ENCODE assay signal across 18 mouse cellular contexts in genomic region chr13:57191195-57191594, GRCm38 (mm10).
A peak's percentile ranks its signal among the peaks of the same experiment; 100 is the strongest.
DNase-seq lines count a peak whose midpoint lies in the region; ATAC-seq and TF ChIP-seq lines count a peak whose summit lies in the region.
"Had no signal": no experiment of that assay in that cellular context is flagged by ENCODE, and none has a peak within 500 bp of the region (broad histone marks: within the 10 kb centered on the region; RNA-seq: fewer than 3 reads in every experiment).

No protein-coding gene starts in this region.

- TF ChIP-seq CTCF in brain, embryonic 14.5 days (IDR thresholded peaks at IDR 0.05; ENCODE audit: borderline replicate concordance, extremely low read depth, insufficient read depth, insufficient read length): no peak

- no peak overlapping the region for H3K27ac ChIP-seq in forebrain, embryonic 14.5 days (ENCODE audit: low read depth, low read length)
- no peak overlapping the region for H3K27ac ChIP-seq in forebrain, embryonic 12.5 days
- H3K27ac ChIP-seq: kidney, postnatal 0 days had no signal

- H3K9ac ChIP-seq in forebrain, embryonic 14.5 days (ENCODE audit: low read length): no peak overlapping the region
- H3K9ac ChIP-seq in forebrain, embryonic 12.5 days: no peak overlapping the region

- no peak for TF ChIP-seq POLR2A in brain, embryonic 14.5 days (IDR thresholded peaks at IDR 0.05; ENCODE audit: borderline replicate concordance, extremely low read depth, insufficient read depth, insufficient read length, poor library complexity, severe bottlenecking)

- peak; percentile 18 for DNase-seq in forebrain, embryonic 14.5 days (ENCODE audit: low spot score)
- peak; percentile 4 to 12 for DNase-seq in left cerebral cortex, postnatal 25 days (ENCODE audit: low spot score in 2 of 2)
- DNase-seq in left cerebral cortex, adult 18-20 months (ENCODE audit: low spot score in 2 of 2): no peak
- DNase-seq in brain, embryonic 14.5 days (ENCODE audit: low read depth): peak; percentile 28
- DNase-seq in layer of hippocampus, adult 8-10 months (ENCODE audit: low spot score in 2 of 2): peak; percentile 18 to 35
- no peak for DNase-seq in gastrocnemius, adult 18-20 months (ENCODE audit: low spot score)
- DNase-seq: gastrocnemius, postnatal 10 days; heart, adult 18-20 months; heart, postnatal 36 days; kidney, adult 11 months; lung, adult 18-20 months; lung, postnatal 14 days; retina, postnatal 1 day; thymus, postnatal 25 days had no signal

- H3K9me3 ChIP-seq in forebrain, embryonic 14.5 days (replicated peaks; ENCODE audit: control insufficient read depth, low read length): no peaks in the 10 kb centered on the region
- no peaks in the 10 kb centered on the region for H3K9me3 ChIP-seq in forebrain, embryonic 12.5 days

- H3K4me3 ChIP-seq in forebrain, embryonic 14.5 days (ENCODE audit: low read depth, low read length): no peak overlapping the region
- H3K4me3 ChIP-seq in forebrain, embryonic 12.5 days (replicated peaks): no peak overlapping the region
- H3K4me3 ChIP-seq: megakaryocyte, embryonic 14.5 days had no signal

- H3K27me3 ChIP-seq in forebrain, embryonic 14.5 days (replicated peaks; ENCODE audit: control insufficient read depth, insufficient read depth, low read length): no peaks in the 10 kb centered on the region
- H3K27me3 ChIP-seq in forebrain, embryonic 12.5 days: no peaks in the 10 kb centered on the region
- H3K27me3 ChIP-seq: megakaryocyte, embryonic 14.5 days had no signal

- H3K36me3 ChIP-seq in forebrain, embryonic 14.5 days (ENCODE audit: control insufficient read depth, insufficient read depth, low read length): no peaks in the 10 kb centered on the region
- H3K36me3 ChIP-seq in forebrain, embryonic 12.5 days (replicated peaks): no peaks in the 10 kb centered on the region

- H3K4me1 ChIP-seq in forebrain, embryonic 14.5 days (ENCODE audit: control insufficient read depth, insufficient read depth, low read length): no peaks in the 10 kb centered on the region
- peaks cover 7% of the 10 kb centered on the region; the same call in 1 of the 2 replicates for H3K4me1 ChIP-seq in forebrain, embryonic 12.5 days
- H3K4me1 ChIP-seq: megakaryocyte, embryonic 14.5 days had no signal

- H3K4me2 ChIP-seq in forebrain, embryonic 14.5 days (ENCODE audit: low read length): no peak overlapping the region
- H3K4me2 ChIP-seq in forebrain, embryonic 12.5 days: no peak overlapping the region
- H3K4me2 ChIP-seq: liver, embryonic 11.5 days had no signal

- intact Hi-C loops in left cerebral cortex, postnatal 25 days (cut with DNase I): no loop called here

- no peak for ATAC-seq in forebrain, embryonic 14.5 days
- ATAC-seq in forebrain, embryonic 12.5 days (ENCODE audit: low FRiP score): no peak

- WGBS in forebrain, embryonic 14.5 days: 70% methylated on average over 3 of the region's 3 CpGs
- WGBS in forebrain, embryonic 12.5 days: 65% methylated on average over 3 of the region's 3 CpGs

Comparison
In these comparisons a context has a peak if more than half of its experiments do, and no peak if none do; other contexts are left out.
1. DNase-seq: peak in forebrain, embryonic 14.5 days (single experiment), left cerebral cortex, postnatal 25 days (2 of 2), brain, embryonic 14.5 days (single experiment) and layer of hippocampus, adult 8-10 months (2 of 2); none in left cerebral cortex, adult 18-20 months (0 of 2) and gastrocnemius, adult 18-20 months (single experiment).